Mouse (Mus musculus) megakaryocyte, embryonic 14.5 days (primary cell): ENCODE data around the gene Sema3f.

ENCODE experiments used
- FLI1 ChIP-seq: IDR thresholded peaks from 2 replicates; pipeline ENCODE4 v1.6.1; 2012; ENCODE audit warnings: low read length, inconsistent platforms, mixed read lengths
- GATA1 ChIP-seq: IDR thresholded peaks from 3 replicates; pipeline ENCODE4 v1.6.1; 2012; ENCODE audit warnings: mixed read lengths, low read length, inconsistent platforms, borderline replicate concordance

- TF ChIP-seq GATA1 = no peak
- TF ChIP-seq FLI1 = no peak
These were observed 70.0 kb downstream of the Sema3f start for GRCm38 (mm10) chr9:107640257-107640772.
